ENCODE assay signal across 12 mouse cellular contexts in the genomic region with DNA sequence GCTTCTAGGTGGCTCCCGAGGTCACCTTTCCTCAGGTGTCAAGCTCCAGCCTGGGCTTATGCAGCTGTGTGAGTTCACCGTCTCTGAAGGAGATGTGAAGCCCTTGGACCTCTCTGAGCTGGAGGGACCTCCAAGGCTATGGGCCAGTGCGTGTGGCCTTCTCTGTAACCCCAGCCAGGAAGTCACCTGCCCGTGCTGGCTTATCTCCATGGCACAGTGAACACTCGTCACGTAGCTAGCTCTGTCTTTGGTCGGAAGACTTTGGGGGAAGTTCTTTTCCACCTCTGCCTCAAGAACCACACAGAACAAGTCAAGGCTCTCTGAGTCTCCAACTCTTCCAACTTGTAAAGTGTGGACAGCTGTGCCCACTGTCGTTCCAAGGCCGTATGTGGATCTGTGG. TPM values are rescaled to one million over a fixed set of nuclear protein-coding genes. Genes with fewer than 3 reads are reported as not detected.
DNase-seq lines count a peak whose midpoint lies in the region; ATAC-seq and TF ChIP-seq lines count a peak whose summit lies in the region.
"Had no signal": no experiment of that assay in that cellular context is flagged by ENCODE, and none has a peak within 500 bp of the region (broad histone marks: within the 10 kb centered on the region; RNA-seq: fewer than 3 reads in every experiment).

No protein-coding gene starts in this region.

- no peaks in the 10 kb centered on the region for H3K4me1 ChIP-seq in cerebellum, adult 2 months (ENCODE audit: control insufficient read depth, insufficient read depth, low read length)
- peaks cover 22% of the 10 kb centered on the region for H3K4me1 ChIP-seq in forebrain, embryonic 16.5 days (replicated peaks; ENCODE audit: control insufficient read depth, insufficient read depth, low read length)
- peaks cover 20% of the 10 kb centered on the region for H3K4me1 ChIP-seq in midbrain, embryonic 11.5 days (ENCODE audit: control insufficient read depth, insufficient read depth, low read length)

- H3K9me3 ChIP-seq in forebrain, embryonic 16.5 days (ENCODE audit: control insufficient read depth, low read length) = no peaks in the 10 kb centered on the region
- H3K9me3 ChIP-seq in midbrain, embryonic 11.5 days (ENCODE audit: control insufficient read depth, low read length) = no peaks in the 10 kb centered on the region

- no peak overlapping the region for H3K4me3 ChIP-seq in cerebellum, adult 2 months (replicated peaks; ENCODE audit: insufficient read depth, low read depth, low read length)
- no peak overlapping the region for H3K4me3 ChIP-seq in forebrain, embryonic 16.5 days (replicated peaks; ENCODE audit: low read length)
- no peak overlapping the region for H3K4me3 ChIP-seq in midbrain, embryonic 11.5 days (ENCODE audit: low read depth, low read length)
- H3K4me3 ChIP-seq: limb, embryonic 12.5 days; megakaryocyte, embryonic 14.5 days had no signal

- peak overlapping the region; percentile 59; the same call in 1 of the 2 replicates for H3K9ac ChIP-seq in forebrain, embryonic 16.5 days (replicated peaks; ENCODE audit: low read depth, low read length)
- H3K9ac ChIP-seq in midbrain, embryonic 11.5 days (ENCODE audit: low read length) = peak overlapping the region; percentile 54; the same call in 1 of the 2 replicates
- H3K9ac ChIP-seq: limb, embryonic 12.5 days had no signal

- H3K27ac ChIP-seq in cerebellum, adult 2 months (ENCODE audit: insufficient read depth, low read length) = peak overlapping the region; percentile 34; the same call in 1 of the 2 replicates
- H3K27ac ChIP-seq in forebrain, embryonic 16.5 days (ENCODE audit: low read length) = peak overlapping the region; percentile 82
- peak overlapping the region; percentile 81 for H3K27ac ChIP-seq in midbrain, embryonic 11.5 days (ENCODE audit: low read depth, low read length)

- 65% methylated on average over 9 of the region's 9 CpGs for WGBS in cerebellum, adult 2 months
- 83% methylated on average over 9 of the region's 9 CpGs for WGBS in forebrain, embryonic 16.5 days
- 85% methylated on average over 9 of the region's 9 CpGs for WGBS in midbrain, embryonic 11.5 days

- no peak overlapping the region for H3K4me2 ChIP-seq in forebrain, embryonic 16.5 days (ENCODE audit: low read length)
- no peak overlapping the region for H3K4me2 ChIP-seq in midbrain, embryonic 11.5 days

- no peak for DNase-seq in cerebellum, adult 2 months
- no peak for DNase-seq in cerebellum, adult 9-11 months
- DNase-seq in 416B (ENCODE audit: low read depth) = peak; percentile 38
- no peak for DNase-seq in midbrain, embryonic 11.5 days (ENCODE audit: low spot score, missing footprints)
- DNase-seq in right cerebral cortex, adult 18-20 months = no peak
- no peak for DNase-seq in right cerebral cortex, postnatal 36 days (ENCODE audit: low spot score in 2 of 2)
- DNase-seq in thymus, postnatal 25 days = no peak
- DNase-seq: gastrocnemius, postnatal 25 days; kidney, postnatal 25 days had no signal

- no peak for TF ChIP-seq POLR2A in cerebellum, adult 2 months (IDR thresholded peaks at IDR 0.05; ENCODE audit: borderline replicate concordance, insufficient read depth, low read length)

- ATAC-seq in forebrain, embryonic 16.5 days = no peak; the same call in 1 of the 2 replicates
- ATAC-seq in midbrain, embryonic 11.5 days (ENCODE audit: low FRiP score) = no peak

- no peak for TF ChIP-seq CTCF in cerebellum, adult 2 months (IDR thresholded peaks at IDR 0.05; ENCODE audit: borderline replicate concordance, insufficient read depth, low read depth, low read length)

- no peaks in the 10 kb centered on the region for H3K27me3 ChIP-seq in cerebellum, adult 2 months (ENCODE audit: control insufficient read depth, insufficient read depth, low read length)
- no peaks in the 10 kb centered on the region for H3K27me3 ChIP-seq in forebrain, embryonic 16.5 days (replicated peaks; ENCODE audit: control insufficient read depth, insufficient read depth, low read length)
- no peaks in the 10 kb centered on the region for H3K27me3 ChIP-seq in midbrain, embryonic 11.5 days (ENCODE audit: control insufficient read depth, insufficient read depth, low read length)

- no peaks in the 10 kb centered on the region for H3K36me3 ChIP-seq in forebrain, embryonic 16.5 days (ENCODE audit: control insufficient read depth, insufficient read depth)
- no peaks in the 10 kb centered on the region for H3K36me3 ChIP-seq in midbrain, embryonic 11.5 days (ENCODE audit: control insufficient read depth, insufficient read depth, low read length)
- H3K36me3 ChIP-seq: limb, embryonic 12.5 days had no signal

RNA-seq across cellular contexts. Expression of a gene that starts 29.0 kb away (rescaled TPM):
- polyA plus RNA-seq in cerebellum, adult 2 months (2012; rRNA removed) = 68.1 and 80.8 TPM in 2 replicates
- 2.0 and 2.2 TPM in 2 replicates for polyA plus RNA-seq in forebrain, embryonic 16.5 days (2015; fragmentation: Nextera tagmentation; extraction: Ambion mirVana)
- 0.64 and 0.95 TPM in 2 replicates for polyA plus RNA-seq in midbrain, embryonic 11.5 days (2014; fragmentation: Nextera tagmentation; extraction: Ambion mirVana)

RNA-seq across cellular contexts. Expression of a gene that starts 34.9 kb away (rescaled TPM):
- 93.1 and 95.8 TPM in 2 replicates for polyA plus RNA-seq in cerebellum, adult 2 months (2012; rRNA removed)
- 76.3 and 102 TPM in 2 replicates for polyA plus RNA-seq in forebrain, embryonic 16.5 days (2015; fragmentation: Nextera tagmentation; extraction: Ambion mirVana)
- 18.7 and 21.1 TPM in 2 replicates for polyA plus RNA-seq in midbrain, embryonic 11.5 days (2014; fragmentation: Nextera tagmentation; extraction: Ambion mirVana)

RNA-seq across cellular contexts. Expression of a gene that starts 35.1 kb away (rescaled TPM):
- 0.33 and 0.67 TPM in 2 replicates for polyA plus RNA-seq in cerebellum, adult 2 months (2012; rRNA removed)
- 0.82 and 0.94 TPM in 2 replicates for polyA plus RNA-seq in forebrain, embryonic 16.5 days (2015; fragmentation: Nextera tagmentation; extraction: Ambion mirVana)
- polyA plus RNA-seq in midbrain, embryonic 11.5 days (2014; fragmentation: Nextera tagmentation; extraction: Ambion mirVana) = 0.12 and 0.57 TPM in 2 replicates

RNA-seq across cellular contexts. Expression of a gene that starts 53.0 kb away (rescaled TPM):
- 6.7 and 10.8 TPM in 2 replicates for polyA plus RNA-seq in cerebellum, adult 2 months (2012; rRNA removed)
- polyA plus RNA-seq in forebrain, embryonic 16.5 days (2015; fragmentation: Nextera tagmentation; extraction: Ambion mirVana) = 11.7 and 13.1 TPM in 2 replicates
- 9.5 and 10.2 TPM in 2 replicates for polyA plus RNA-seq in midbrain, embryonic 11.5 days (2014; fragmentation: Nextera tagmentation; extraction: Ambion mirVana)

RNA-seq across cellular contexts. Expression of a gene that starts 53.2 kb away (rescaled TPM):
- 107 and 110 TPM in 2 replicates for polyA plus RNA-seq in cerebellum, adult 2 months (2012; rRNA removed)
- 253 and 256 TPM in 2 replicates for polyA plus RNA-seq in forebrain, embryonic 16.5 days (2015; fragmentation: Nextera tagmentation; extraction: Ambion mirVana)
- polyA plus RNA-seq in midbrain, embryonic 11.5 days (2014; fragmentation: Nextera tagmentation; extraction: Ambion mirVana) = 354 and 362 TPM in 2 replicates

Comparison
In these comparisons a context has a peak if more than half of its experiments do, and no peak if none do; other contexts are left out.
1. RNA of a gene that starts 29.0 kb away (polyA plus RNA-seq): 68.1 to 80.8 TPM in cerebellum, adult 2 months; 2.0 to 2.2 TPM in forebrain, embryonic 16.5 days and 0.64 to 0.95 TPM in midbrain, embryonic 11.5 days; every median in the first group is over 10 times any median in the second.
2. Peak in every context shown above with its lines, with median percentiles within 50 percentile points of each other: H3K27ac ChIP-seq.